8 mouse cellular contexts compared by ENCODE assay signal in the genomic region with DNA sequence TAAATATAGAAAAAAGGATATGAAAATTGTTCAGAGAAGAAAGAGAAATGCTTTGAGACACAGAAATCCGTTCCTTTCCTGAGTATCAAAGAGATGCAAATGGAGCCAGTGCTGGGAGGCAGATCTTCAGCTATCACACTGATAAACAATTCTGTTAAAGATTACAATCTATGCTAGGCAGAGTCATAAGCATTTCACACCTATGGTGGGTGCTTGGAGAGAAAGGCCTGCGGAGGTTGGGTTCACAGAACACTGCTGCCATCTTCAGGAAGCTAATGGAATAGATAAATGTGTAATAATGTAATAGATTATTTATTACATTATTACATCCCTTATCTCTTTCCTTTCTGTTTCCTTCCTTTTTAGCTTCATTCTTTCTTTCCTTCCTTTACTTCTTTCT.
DNase-seq lines count a peak whose midpoint lies in the region; ATAC-seq lines count a peak whose summit lies in the region.

No protein-coding gene starts in this region.

- peak; percentile 61 for DNase-seq in forebrain, embryonic 14.5 days (ENCODE audit: low spot score)
- no peak for DNase-seq in forebrain, embryonic 11.5 days (ENCODE audit: low spot score)
- DNase-seq in neural tube, embryonic 10.5 days (ENCODE audit: extremely low spot score, low spot score): no peak
- DNase-seq in cerebellum, adult 9-11 months: peak; percentile 4
- DNase-seq in layer of hippocampus, adult 8-10 months (ENCODE audit: low spot score in 2 of 2): peak; percentile 1 to 5
- peak; percentile 1 for DNase-seq in skeletal muscle tissue, adult 2 months (ENCODE audit: low read depth, low spot score)
- no peak for DNase-seq in urinary bladder, postnatal 14 days (ENCODE audit: low spot score)

- no peak overlapping the region for H3K9ac ChIP-seq in forebrain, embryonic 14.5 days (ENCODE audit: low read length)
- no peak overlapping the region for H3K9ac ChIP-seq in forebrain, embryonic 11.5 days (ENCODE audit: low read length)
- no peak overlapping the region for H3K9ac ChIP-seq in neural tube, embryonic 14.5 days (replicated peaks; ENCODE audit: low read depth, low read length)

- H3K9me3 ChIP-seq in forebrain, embryonic 14.5 days (replicated peaks; ENCODE audit: control insufficient read depth, low read length): no peaks in the 10 kb centered on the region
- H3K9me3 ChIP-seq in forebrain, embryonic 11.5 days (ENCODE audit: control insufficient read depth, low read length): no peaks in the 10 kb centered on the region
- no peaks in the 10 kb centered on the region for H3K9me3 ChIP-seq in neural tube, embryonic 14.5 days (ENCODE audit: control insufficient read depth, low read length)

- H3K4me1 ChIP-seq in forebrain, embryonic 14.5 days (ENCODE audit: control insufficient read depth, insufficient read depth, low read length): no peaks in the 10 kb centered on the region
- H3K4me1 ChIP-seq in forebrain, embryonic 11.5 days (replicated peaks; ENCODE audit: control insufficient read depth, insufficient read depth, low read length): no peaks in the 10 kb centered on the region
- no peaks in the 10 kb centered on the region for H3K4me1 ChIP-seq in neural tube, embryonic 14.5 days (ENCODE audit: control insufficient read depth, insufficient read depth, low read length)

- no peak for ATAC-seq in forebrain, embryonic 14.5 days
- no peak for ATAC-seq in forebrain, embryonic 11.5 days (replicated peaks; ENCODE audit: low FRiP score)
- peak; percentile 80; the same call in 1 of the 2 replicates for ATAC-seq in neural tube, embryonic 14.5 days (ENCODE audit: low read depth)

- no peak overlapping the region for H3K27ac ChIP-seq in forebrain, embryonic 14.5 days (ENCODE audit: low read depth, low read length)
- no peak overlapping the region for H3K27ac ChIP-seq in forebrain, embryonic 11.5 days (ENCODE audit: low read depth, low read length)
- no peak overlapping the region for H3K27ac ChIP-seq in neural tube, embryonic 14.5 days (ENCODE audit: low read depth, low read length)

- no peak overlapping the region for H3K4me3 ChIP-seq in forebrain, embryonic 14.5 days (ENCODE audit: low read depth, low read length)
- no peak overlapping the region for H3K4me3 ChIP-seq in forebrain, embryonic 11.5 days (ENCODE audit: low read depth, low read length)
- H3K4me3 ChIP-seq in neural tube, embryonic 14.5 days (ENCODE audit: low read depth, low read length): no peak overlapping the region

- H3K36me3 ChIP-seq in forebrain, embryonic 14.5 days (ENCODE audit: control insufficient read depth, insufficient read depth, low read length): no peaks in the 10 kb centered on the region
- no peaks in the 10 kb centered on the region for H3K36me3 ChIP-seq in forebrain, embryonic 11.5 days (ENCODE audit: control insufficient read depth, insufficient read depth, low read length)
- no peaks in the 10 kb centered on the region for H3K36me3 ChIP-seq in neural tube, embryonic 14.5 days (ENCODE audit: control insufficient read depth, insufficient read depth, low read length)

- no peak overlapping the region for H3K4me2 ChIP-seq in forebrain, embryonic 14.5 days (ENCODE audit: low read length)
- H3K4me2 ChIP-seq in forebrain, embryonic 11.5 days (ENCODE audit: low read depth, low read length, severe bottlenecking): no peak overlapping the region
- H3K4me2 ChIP-seq in neural tube, embryonic 14.5 days (ENCODE audit: low read depth, low read length): no peak overlapping the region

- 16% methylated on average over 2 of the region's 2 CpGs for WGBS in forebrain, embryonic 14.5 days
- WGBS in forebrain, embryonic 11.5 days: 15% methylated on average over 2 of the region's 2 CpGs
- WGBS in neural tube, embryonic 14.5 days: 13% methylated on average over 2 of the region's 2 CpGs

- H3K27me3 ChIP-seq in forebrain, embryonic 14.5 days (replicated peaks; ENCODE audit: control insufficient read depth, insufficient read depth, low read length): peaks cover 3% of the 10 kb centered on the region; the same call in 1 of the 2 replicates
- peaks cover 18% of the 10 kb centered on the region for H3K27me3 ChIP-seq in forebrain, embryonic 11.5 days (ENCODE audit: control insufficient read depth, insufficient read depth, low read length)
- H3K27me3 ChIP-seq in neural tube, embryonic 14.5 days (ENCODE audit: control insufficient read depth, insufficient read depth, low read length): 0 out of 2 replicates have a peak, but pooled peaks cover 1% of the 10 kb centered on the region

Comparison
In these comparisons a context has a peak if more than half of its experiments do, and no peak if none do; other contexts are left out.
1. DNase-seq: peak in forebrain, embryonic 14.5 days (single experiment), cerebellum, adult 9-11 months (single experiment), layer of hippocampus, adult 8-10 months (2 of 2) and skeletal muscle tissue, adult 2 months (single experiment); none in forebrain, embryonic 11.5 days (single experiment), neural tube, embryonic 10.5 days (single experiment) and urinary bladder, postnatal 14 days (single experiment).